Mouse (Mus musculus) megakaryocyte-erythroid progenitor cell, adult 5 weeks (primary cell): ENCODE measurements around the gene Ptprt. TPM values are rescaled to one million over a fixed set of nuclear protein-coding genes. Genes with fewer than 3 reads are reported as not detected.

ENCODE experiments used
- polyA plus RNA-seq: library from polyadenylated mRNA; stranded (reverse); fragments of >175 nt; gene quantifications from 2 replicates; pipeline ENCODE4 v1.2.3, GENCODE M21; 2012

Gene Ptprt
- polyA plus RNA-seq: 0.01 TPM in 1 of 2 replicates, not detected in the other

GRCm38 (mm10) chr2:162660941-162661386 lies at the start of gene Ptprt:
TSS of gene Ptprt (minus strand) at chr2:162661147.

